In genomic region chrX:123104692-123105091, GRCm38 (mm10) we compare ENCODE assay signal across 10 mouse cellular contexts. TPM values are rescaled to one million over a fixed set of nuclear protein-coding genes. Genes with fewer than 3 reads are reported as not detected.
DNase-seq lines count a peak whose midpoint lies in the region; ATAC-seq and TF ChIP-seq lines count a peak whose summit lies in the region.
"Not testable (repeated sequence)": the region's sequence is repeated elsewhere in the genome, so short reads cannot be mapped to it uniquely, and the experiment has no call there.
"Had no signal": no experiment of that assay in that cellular context is flagged by ENCODE, and none has a peak within 500 bp of the region (broad histone marks: within the 10 kb centered on the region; RNA-seq: fewer than 3 reads in every experiment).

No protein-coding gene starts in this region.

- H3K36me3 ChIP-seq in embryonic facial prominence, embryonic 12.5 days; kidney, adult 2 months (ENCODE audit: control insufficient read depth, insufficient read depth, low read length); limb, embryonic 15.5 days; neural tube, embryonic 14.5 days (ENCODE audit: control insufficient read depth, insufficient read depth, low read length): not testable (repeated sequence)

- not testable (repeated sequence) for H3K27ac ChIP-seq in embryonic facial prominence, embryonic 12.5 days; kidney, adult 2 months (ENCODE audit: insufficient read depth, low read depth, low read length)
- H3K27ac ChIP-seq in limb, embryonic 15.5 days = peak overlapping the region; percentile 93; the same call in 1 of the 2 replicates
- H3K27ac ChIP-seq in neural tube, embryonic 14.5 days (ENCODE audit: low read depth, low read length) = peak overlapping the region; percentile 94; the same call in 1 of the 2 replicates

- H3K9ac ChIP-seq in embryonic facial prominence, embryonic 12.5 days = 0 out of 2 replicates have a peak overlapping the region, but pooled peaks have one; percentile 55
- not testable (repeated sequence) for H3K9ac ChIP-seq in limb, embryonic 15.5 days
- peak overlapping the region; percentile 70; the same call in 1 of the 2 replicates for H3K9ac ChIP-seq in neural tube, embryonic 14.5 days (replicated peaks; ENCODE audit: low read depth, low read length)

- WGBS in embryonic facial prominence, embryonic 12.5 days = 20% methylated on average over 7 of the region's 7 CpGs
- WGBS in kidney, adult 2 months = 11% methylated on average over 7 of the region's 7 CpGs
- 14% methylated on average over 7 of the region's 7 CpGs for WGBS in limb, embryonic 15.5 days
- WGBS in neural tube, embryonic 14.5 days = 14% methylated on average over 7 of the region's 7 CpGs

- peak; percentile 1 for DNase-seq in Muller cell, postnatal 12 days (ENCODE audit: inconsistent ontology term)
- peak; percentile 1 for DNase-seq in forelimb bud, embryonic 11.5 days (ENCODE audit: low read depth, low spot score)
- DNase-seq in heart, postnatal 10 days = peak; percentile 2 to 9
- DNase-seq in kidney, adult 2 months = not testable (repeated sequence)
- DNase-seq in lung, postnatal 10 days = peak; percentile 5

- H3K4me1 ChIP-seq in embryonic facial prominence, embryonic 12.5 days; kidney, adult 2 months (ENCODE audit: control insufficient read depth, insufficient read depth, low read length); limb, embryonic 15.5 days; neural tube, embryonic 14.5 days (ENCODE audit: control insufficient read depth, insufficient read depth, low read length): not testable (repeated sequence)

- TF ChIP-seq CTCF in kidney, adult 2 months (conservative IDR thresholded peaks at IDR 0.05; ENCODE audit: insufficient read depth, insufficient read length, low read depth, low read length) = not testable (repeated sequence)

- intact Hi-C loops in heart, postnatal 10 days (cut with DNase I) = not testable (repeated sequence)

- peak overlapping the region; percentile 40 for H3K4me2 ChIP-seq in embryonic facial prominence, embryonic 12.5 days (replicated peaks)
- peak overlapping the region; percentile 34 for H3K4me2 ChIP-seq in limb, embryonic 15.5 days
- peak overlapping the region; percentile 44; the same call in 1 of the 2 replicates for H3K4me2 ChIP-seq in neural tube, embryonic 14.5 days (ENCODE audit: low read depth, low read length)

- ATAC-seq in embryonic facial prominence, embryonic 12.5 days (ENCODE audit: insufficient number of reproducible peaks, insufficient read depth, low FRiP score, low TSS enrichment); limb, embryonic 15.5 days (ENCODE audit: insufficient number of reproducible peaks, low FRiP score, low TSS enrichment, low read depth); neural tube, embryonic 14.5 days (ENCODE audit: low read depth): not testable (repeated sequence)

- peak overlapping the region; percentile 50 for H3K4me3 ChIP-seq in embryonic facial prominence, embryonic 12.5 days
- 0 out of 2 replicates have a peak overlapping the region, but pooled peaks have one; percentile 10 for H3K4me3 ChIP-seq in kidney, adult 2 months (ENCODE audit: insufficient read depth, low read depth, low read length)
- peak overlapping the region; percentile 52 for H3K4me3 ChIP-seq in limb, embryonic 15.5 days
- peak overlapping the region; percentile 52 for H3K4me3 ChIP-seq in neural tube, embryonic 14.5 days (ENCODE audit: low read depth, low read length)

- not testable (repeated sequence) for H3K9me3 ChIP-seq in embryonic facial prominence, embryonic 12.5 days; limb, embryonic 15.5 days; neural tube, embryonic 14.5 days (ENCODE audit: control insufficient read depth, low read length)

- not testable (repeated sequence) for TF ChIP-seq POLR2A in kidney, adult 2 months (IDR thresholded peaks at IDR 0.05; ENCODE audit: low read depth, low read length)

- H3K27me3 ChIP-seq in embryonic facial prominence, embryonic 12.5 days; kidney, adult 2 months (replicated peaks; ENCODE audit: control insufficient read depth, insufficient read depth, low read length); limb, embryonic 15.5 days; neural tube, embryonic 14.5 days (ENCODE audit: control insufficient read depth, insufficient read depth, low read length): not testable (repeated sequence)

RNA-seq across cellular contexts. Expression of gene Cldn34c1, which starts 1.4 kb away (rescaled TPM):
- polyA plus RNA-seq in embryonic facial prominence, embryonic 12.5 days (2016; fragmentation: Nextera tagmentation; extraction: Ambion mirVana) = 20.7 and 23.0 TPM in 2 replicates
- 1 to 10 TPM; 8.7 to 9.9 TPM for total RNA-seq in heart, postnatal 10 days (2021)
- 2.7 and 3.8 TPM in 2 replicates for polyA plus RNA-seq in kidney, adult 2 months (2012; rRNA removed)
- polyA plus RNA-seq in limb, embryonic 15.5 days (2015; fragmentation: Nextera tagmentation; extraction: Ambion mirVana) = 12.9 and 14.4 TPM in 2 replicates
- 40.3 and 43.1 TPM in 2 replicates for polyA plus RNA-seq in neural tube, embryonic 14.5 days (2014; fragmentation: Nextera tagmentation; extraction: Ambion mirVana)
- total RNA-seq: monocyte, adult 5-6 weeks had no signal
- polyA plus RNA-seq: G1E had no signal
